Mouse (Mus musculus) myocyte (in vitro differentiated cells): ENCODE data around the gene C2cd4d.

Experiments
- CEBPB ChIP-seq: IDR thresholded peaks from 2 replicates; pipeline ENCODE4 v1.6.1; 2011; ENCODE audit warnings: mild to moderate bottlenecking, moderate library complexity; ENCODE audit not compliant: poor library complexity, insufficient read depth, severe bottlenecking
- E2F4 ChIP-seq: IDR thresholded peaks from one replicate; pipeline ENCODE4 v1.6.1; 2011; ENCODE audit warnings: mild to moderate bottlenecking, control low read depth, moderate library complexity; ENCODE audit not compliant: insufficient read depth
- MAX ChIP-seq: IDR thresholded peaks from one replicate; pipeline ENCODE4 v1.6.1; 2011; ENCODE audit warnings: low read depth, mild to moderate bottlenecking, control low read depth
- MYOD1 ChIP-seq, 3 experiments: IDR thresholded peaks; one replicate each; pipeline ENCODE4 v1.6.1; 2011; ENCODE audit warnings: control low read depth in 2 of 3, low read depth in 2 of 3, mild to moderate bottlenecking in 2 of 3, moderate library complexity in 1 of 3; ENCODE audit not compliant: insufficient read length in 2 of 3, control insufficient read depth in 1 of 3
- MYOG ChIP-seq, 3 experiments: IDR thresholded peaks; one replicate each; pipeline ENCODE4 v1.6.1; 2011; ENCODE audit warnings: control low read depth in 2 of 3, low read depth in 2 of 3, mild to moderate bottlenecking in 2 of 3; ENCODE audit not compliant: insufficient read length in 2 of 3, control insufficient read depth in 1 of 3, insufficient read depth in 1 of 3
- POLR2A ChIP-seq: IDR thresholded peaks from one replicate; pipeline ENCODE4 v1.6.1; 2011; ENCODE audit warnings: low read depth, mild to moderate bottlenecking, control low read depth, moderate library complexity; ENCODE audit not compliant: insufficient read length
- POLR2AphosphoS2 ChIP-seq: IDR thresholded peaks from one replicate; pipeline ENCODE4 v1.6.1; 2011; ENCODE audit warnings: low read depth, control low read depth; ENCODE audit not compliant: insufficient read length
- REST ChIP-seq: IDR thresholded peaks from one replicate; pipeline ENCODE4 v1.6.1; 2011; ENCODE audit warnings: mild to moderate bottlenecking, control low read depth, moderate library complexity; ENCODE audit not compliant: insufficient read depth, insufficient read length
- SRF ChIP-seq: IDR thresholded peaks from one replicate; pipeline ENCODE4 v1.6.1; 2011; ENCODE audit warnings: low read depth; ENCODE audit not compliant: control insufficient read depth, insufficient read length
- TCF12 ChIP-seq: IDR thresholded peaks from one replicate; pipeline ENCODE4 v1.6.1; 2011; ENCODE audit warnings: mild to moderate bottlenecking, control low read depth; ENCODE audit not compliant: poor library complexity, insufficient read depth, severe bottlenecking
- USF1 ChIP-seq: IDR thresholded peaks from one replicate; pipeline ENCODE4 v1.6.1; 2011; ENCODE audit warnings: low read depth, mild to moderate bottlenecking, control low read depth, moderate library complexity

- TF ChIP-seq POLR2A (no peak), MYOG (IDR thresholded peaks at IDR 0.05; ENCODE audit: control insufficient read depth in 1 of 3, insufficient read depth in 1 of 3, insufficient read length in 2 of 3, low read depth in 2 of 3) (no peak), E2F4 (no peak), MYOD1 (IDR thresholded peaks at IDR 0.05; ENCODE audit: control insufficient read depth in 1 of 3, insufficient read length in 2 of 3, low read depth in 2 of 3) (no peak), POLR2AphosphoS2 (no peak), USF1 (no peak), TCF12 (no peak), CEBPB (no peak), MAX (no peak), REST (no peak), SRF (no peak)
These were observed 6.4 kb downstream of the C2cd4d start for GRCm38 (mm10) chr3:94368631-94369030.
